9 mouse cellular contexts compared by ENCODE assay signal in the genomic region with DNA sequence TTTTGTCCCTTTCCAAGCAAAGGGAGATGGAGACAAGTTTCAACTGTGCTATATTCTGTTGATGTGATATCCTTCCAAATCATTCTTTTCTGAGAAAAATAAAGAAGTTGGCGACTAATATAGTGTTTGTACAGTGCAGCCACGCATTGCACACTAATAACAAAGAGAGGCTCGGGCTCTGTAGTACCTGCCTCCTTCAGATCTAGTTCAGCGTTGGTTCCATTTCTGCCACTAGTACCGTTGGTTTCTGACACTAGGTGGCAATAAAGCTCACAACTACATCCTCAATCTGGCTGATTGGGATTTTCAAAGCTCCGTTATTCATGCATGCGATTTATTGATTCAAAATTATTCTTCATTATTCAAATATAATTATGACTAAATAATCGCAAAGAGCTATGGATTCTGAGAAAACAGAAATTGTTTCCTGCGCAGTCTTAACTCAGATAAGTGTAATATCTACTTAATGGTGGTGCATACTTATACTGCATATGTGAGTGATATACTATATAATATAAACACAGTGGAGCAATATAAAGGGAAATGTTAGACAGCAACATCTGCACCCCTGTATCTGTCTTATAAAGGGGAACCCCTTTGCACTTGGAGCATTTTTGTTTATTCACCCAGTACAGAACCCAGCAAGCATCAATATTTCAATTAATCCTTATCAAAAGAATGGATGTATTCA. TPM values are rescaled to one million over a fixed set of nuclear protein-coding genes. Genes with fewer than 3 reads are reported as not detected.
A peak's percentile ranks its signal among the peaks of the same experiment; 100 is the strongest.
DNase-seq lines count a peak whose midpoint lies in the region; ATAC-seq and TF ChIP-seq lines count a peak whose summit lies in the region.
"Had no signal": no experiment of that assay in that cellular context is flagged by ENCODE, and none has a peak within 500 bp of the region (broad histone marks: within the 10 kb centered on the region; RNA-seq: fewer than 3 reads in every experiment).

No protein-coding gene starts in this region.

- WGBS in liver, postnatal 0 days (ENCODE audit: insufficient replicate concordance) = 24% methylated on average over 9 of the region's 9 CpGs
- WGBS in liver, embryonic 11.5 days = 31% methylated on average over 9 of the region's 9 CpGs
- 20% methylated on average over 9 of the region's 9 CpGs for WGBS in forebrain, postnatal 0 days
- 26% methylated on average over 9 of the region's 9 CpGs for WGBS in kidney, postnatal 0 days
- 26% methylated on average over 9 of the region's 9 CpGs for WGBS in stomach, embryonic 14.5 days

- H3K4me1 ChIP-seq in liver, postnatal 0 days (ENCODE audit: insufficient read depth) = no peaks in the 10 kb centered on the region
- H3K4me1 ChIP-seq in liver, embryonic 11.5 days (replicated peaks; ENCODE audit: control insufficient read depth, insufficient read depth, low read length) = no peaks in the 10 kb centered on the region
- H3K4me1 ChIP-seq in forebrain, postnatal 0 days (ENCODE audit: insufficient read depth) = no peaks in the 10 kb centered on the region
- no peaks in the 10 kb centered on the region for H3K4me1 ChIP-seq in kidney, postnatal 0 days (replicated peaks; ENCODE audit: insufficient read depth, low read length)
- no peaks in the 10 kb centered on the region for H3K4me1 ChIP-seq in stomach, embryonic 14.5 days (ENCODE audit: control insufficient read depth, insufficient read depth, low read length)
- H3K4me1 ChIP-seq: limb, embryonic 12.5 days had no signal

- peak; percentile 75 for TF ChIP-seq CTCF in liver, postnatal 0 days (IDR thresholded peaks at IDR 0.05; ENCODE audit: low read depth)
- peak; percentile 84 for TF ChIP-seq CTCF in forebrain, postnatal 0 days (IDR thresholded peaks at IDR 0.05; ENCODE audit: low read depth)
- TF ChIP-seq CTCF in kidney, postnatal 0 days (IDR thresholded peaks at IDR 0.05; ENCODE audit: low read depth) = peak; percentile 75

- no peaks in the 10 kb centered on the region for H3K36me3 ChIP-seq in liver, postnatal 0 days (replicated peaks; ENCODE audit: insufficient read depth, low read length)
- H3K36me3 ChIP-seq in liver, embryonic 11.5 days (ENCODE audit: control insufficient read depth, insufficient read depth, low read length) = no peaks in the 10 kb centered on the region
- no peaks in the 10 kb centered on the region for H3K36me3 ChIP-seq in forebrain, postnatal 0 days (ENCODE audit: insufficient read depth)
- H3K36me3 ChIP-seq in kidney, postnatal 0 days (ENCODE audit: insufficient read depth, low read length) = no peaks in the 10 kb centered on the region
- H3K36me3 ChIP-seq in stomach, embryonic 14.5 days (ENCODE audit: control insufficient read depth, insufficient read depth, low read length) = no peaks in the 10 kb centered on the region
- H3K36me3 ChIP-seq: limb, embryonic 12.5 days had no signal

- no peaks in the 10 kb centered on the region for H3K27me3 ChIP-seq in liver, postnatal 0 days (ENCODE audit: insufficient read depth, low read length)
- no peaks in the 10 kb centered on the region for H3K27me3 ChIP-seq in liver, embryonic 11.5 days (replicated peaks; ENCODE audit: control insufficient read depth, insufficient read depth, low read length)
- no peaks in the 10 kb centered on the region for H3K27me3 ChIP-seq in forebrain, postnatal 0 days (ENCODE audit: insufficient read depth, low read length)
- H3K27me3 ChIP-seq in kidney, postnatal 0 days (ENCODE audit: insufficient read depth, low read length) = no peaks in the 10 kb centered on the region
- no peaks in the 10 kb centered on the region for H3K27me3 ChIP-seq in stomach, embryonic 14.5 days (ENCODE audit: control insufficient read depth, insufficient read depth, low read length)
- H3K27me3 ChIP-seq: limb, embryonic 12.5 days had no signal

- no peak for ATAC-seq in liver, postnatal 0 days
- ATAC-seq in liver, embryonic 11.5 days (replicated peaks; ENCODE audit: low FRiP score) = no peak
- ATAC-seq in forebrain, postnatal 0 days = peak; percentile 81
- 0 out of 2 replicates have a peak, but pooled peaks have one; percentile 40 for ATAC-seq in kidney, postnatal 0 days (replicated peaks; ENCODE audit: low FRiP score, low read depth)
- ATAC-seq in megakaryocyte, adult 5-6 weeks (ENCODE audit: poor library complexity, severe bottlenecking) = peak; percentile 96
- ATAC-seq in stomach, embryonic 14.5 days (ENCODE audit: insufficient number of reproducible peaks, insufficient read depth, low FRiP score, low read depth) = peak; percentile 46; the same call in 1 of the 2 replicates

- H3K27ac ChIP-seq in liver, postnatal 0 days (ENCODE audit: low read depth) = no peak overlapping the region
- no peak overlapping the region for H3K27ac ChIP-seq in liver, embryonic 11.5 days (ENCODE audit: low read depth, low read length)
- no peak overlapping the region for H3K27ac ChIP-seq in forebrain, postnatal 0 days (ENCODE audit: low read depth, low read length)
- H3K27ac ChIP-seq in kidney, postnatal 0 days = no peak overlapping the region
- H3K27ac ChIP-seq in stomach, embryonic 14.5 days (ENCODE audit: low read length) = no peak overlapping the region
- H3K27ac ChIP-seq: limb, embryonic 12.5 days had no signal

- H3K9ac ChIP-seq in liver, postnatal 0 days (replicated peaks) = no peak overlapping the region
- H3K9ac ChIP-seq in liver, embryonic 11.5 days (ENCODE audit: low read depth, low read length) = no peak overlapping the region
- no peak overlapping the region for H3K9ac ChIP-seq in forebrain, postnatal 0 days
- H3K9ac ChIP-seq in kidney, postnatal 0 days (ENCODE audit: low read depth, low read length) = no peak overlapping the region
- no peak overlapping the region for H3K9ac ChIP-seq in stomach, embryonic 14.5 days (replicated peaks; ENCODE audit: low read depth, low read length)
- H3K9ac ChIP-seq: limb, embryonic 12.5 days had no signal

- no peak overlapping the region for H3K4me3 ChIP-seq in liver, postnatal 0 days (ENCODE audit: low read depth, low read length)
- no peak overlapping the region for H3K4me3 ChIP-seq in liver, embryonic 11.5 days (ENCODE audit: low read depth, low read length)
- H3K4me3 ChIP-seq in forebrain, postnatal 0 days (ENCODE audit: low read depth, low read length) = no peak overlapping the region
- no peak overlapping the region for H3K4me3 ChIP-seq in kidney, postnatal 0 days (replicated peaks; ENCODE audit: low read depth, low read length)
- H3K4me3 ChIP-seq in stomach, embryonic 14.5 days (ENCODE audit: low read depth, low read length) = no peak overlapping the region
- H3K4me3 ChIP-seq: limb, embryonic 12.5 days had no signal

- no peak for DNase-seq in liver, postnatal 0 days
- DNase-seq in liver, embryonic 11.5 days (ENCODE audit: low spot score) = no peak
- peak; percentile 22 for DNase-seq in brain, embryonic 18.5 days (ENCODE audit: low read depth, low spot score)
- peak; percentile 78 for DNase-seq in forebrain, postnatal 0 days
- DNase-seq in kidney, postnatal 0 days (ENCODE audit: low spot score) = peak; percentile 65
- DNase-seq in natural killer cell, adult 2 months (ENCODE audit: low spot score in 2 of 2) = no peak

- no peak overlapping the region for H3K4me2 ChIP-seq in liver, postnatal 0 days (ENCODE audit: low read depth, low read length)
- no peak overlapping the region for H3K4me2 ChIP-seq in liver, embryonic 11.5 days
- H3K4me2 ChIP-seq in forebrain, postnatal 0 days (ENCODE audit: low read depth) = no peak overlapping the region
- H3K4me2 ChIP-seq in kidney, postnatal 0 days (ENCODE audit: low read length) = no peak overlapping the region
- H3K4me2 ChIP-seq in stomach, embryonic 14.5 days (replicated peaks; ENCODE audit: low read depth, low read length) = no peak overlapping the region
- H3K4me2 ChIP-seq: limb, embryonic 12.5 days had no signal

- H3K9me3 ChIP-seq in liver, postnatal 0 days (ENCODE audit: low read length) = no peaks in the 10 kb centered on the region
- H3K9me3 ChIP-seq in liver, embryonic 11.5 days (ENCODE audit: control insufficient read depth, low read length) = no peaks in the 10 kb centered on the region
- H3K9me3 ChIP-seq in forebrain, postnatal 0 days (ENCODE audit: low read length) = no peaks in the 10 kb centered on the region
- no peaks in the 10 kb centered on the region for H3K9me3 ChIP-seq in kidney, postnatal 0 days (replicated peaks; ENCODE audit: low read length)
- H3K9me3 ChIP-seq in stomach, embryonic 14.5 days (ENCODE audit: control insufficient read depth, low read depth, low read length) = no peaks in the 10 kb centered on the region
- H3K9me3 ChIP-seq: limb, embryonic 12.5 days had no signal

- no peak for TF ChIP-seq EP300 in liver, postnatal 0 days (IDR thresholded peaks at IDR 0.05; ENCODE audit: low read depth)

RNA-seq across cellular contexts. Expression of a gene that starts 37.5 kb away (rescaled TPM):
- 6.9 and 8.6 TPM in 2 replicates for polyA plus RNA-seq in liver, postnatal 0 days (2015; fragmentation: Nextera tagmentation; extraction: Ambion mirVana)
- 16.2 and 16.7 TPM in 2 replicates for polyA plus RNA-seq in liver, embryonic 11.5 days (2014; fragmentation: Nextera tagmentation; extraction: Ambion mirVana)
- 110 and 161 TPM in 2 replicates for total RNA-seq in forebrain, postnatal 0 days (2014; rRNA removed)
- 35.8 and 65.6 TPM in 2 replicates for polyA plus RNA-seq in forebrain, postnatal 0 days (2015; fragmentation: Nextera tagmentation; extraction: Ambion mirVana)
- 12.5 and 13.8 TPM in 2 replicates for polyA plus RNA-seq in kidney, postnatal 0 days (2015; fragmentation: Nextera tagmentation; extraction: Ambion mirVana)
- total RNA-seq in megakaryocyte, adult 5-6 weeks (2015) = 34.7 and 41.9 TPM in 2 replicates
- total RNA-seq in megakaryocyte, adult 5-6 weeks (2017) = 50.3 and 56.3 TPM in 2 replicates
- polyA plus RNA-seq in stomach, embryonic 14.5 days (2014; fragmentation: Nextera tagmentation; extraction: Ambion mirVana) = 30.0 and 31.1 TPM in 2 replicates

Comparison
In these comparisons a context has a peak if more than half of its experiments do, and no peak if none do; other contexts are left out.
1. ATAC-seq: peak in forebrain, postnatal 0 days (single experiment), kidney, postnatal 0 days (single experiment), megakaryocyte, adult 5-6 weeks (single experiment) and stomach, embryonic 14.5 days (single experiment); none in liver, postnatal 0 days (single experiment) and liver, embryonic 11.5 days (single experiment).
2. DNase-seq: peak in brain, embryonic 18.5 days (single experiment), forebrain, postnatal 0 days (single experiment) and kidney, postnatal 0 days (single experiment); none in liver, postnatal 0 days (single experiment), liver, embryonic 11.5 days (single experiment) and natural killer cell, adult 2 months (0 of 2).
3. Peak in every context shown above with its lines, with median percentiles within 50 percentile points of each other: CTCF ChIP-seq.